Mouse (Mus musculus): ENCODE data around the gene Arhgap28.

Arhgap28 gene

GRCm38 (mm10) chr17:67935556-67935955 lies 68.4 kb downstream of the Arhgap28 start:
- DNase-seq (ENCODE audit: low spot score) = no peak

- DNase-seq (ENCODE audit: low spot score) = peak; percentile 19
Measured at GRCm38 (mm10) chr17:67931396-67931795, 72.5 kb downstream of the Arhgap28 start.

DNA sequence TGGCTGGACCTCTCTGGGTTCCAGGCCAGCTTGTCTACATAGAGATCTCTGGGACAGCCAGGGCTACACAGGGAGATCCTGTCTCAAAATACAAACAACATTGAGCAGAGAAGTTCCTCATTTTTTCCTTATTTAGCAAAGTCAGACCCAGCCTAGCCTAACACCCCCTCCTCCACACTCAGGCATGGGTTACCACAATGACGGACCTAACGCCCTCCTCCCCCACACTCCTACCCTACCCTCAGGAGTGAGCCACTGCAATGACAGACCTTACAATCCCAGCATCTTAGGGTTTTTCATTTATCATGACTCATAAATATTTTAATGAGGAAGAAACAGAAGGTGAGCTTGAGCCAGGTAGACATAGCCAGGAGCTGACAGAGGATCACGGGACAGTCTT lies 73.0 kb downstream of the Arhgap28 start:
- DNase-seq (ENCODE audit: low spot score) = no peak

DNA sequence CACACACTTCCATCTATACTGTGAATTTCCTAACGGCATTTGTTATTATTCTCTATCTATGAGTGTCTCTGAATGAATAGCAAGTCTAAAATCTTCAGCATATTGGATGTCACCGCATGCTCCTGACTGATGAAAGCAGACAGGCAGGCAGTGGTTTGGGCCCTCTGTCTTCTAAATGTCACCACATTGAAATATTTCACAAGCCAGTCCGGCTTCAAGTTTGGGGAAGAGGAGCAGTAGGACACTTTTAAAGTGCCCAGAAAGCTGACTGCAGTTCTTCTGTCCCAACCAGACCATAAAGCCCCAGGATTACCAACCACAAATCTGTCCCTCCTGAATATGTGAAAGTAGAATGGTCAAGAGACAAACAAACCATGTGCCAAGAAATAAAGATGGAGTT lies 73.5 kb downstream of the Arhgap28 start:
- no peak for DNase-seq (ENCODE audit: low spot score)

GRCm38 (mm10) chr17:67928280-67928679 lies 75.6 kb downstream of the Arhgap28 start:
- no peak for DNase-seq (ENCODE audit: low spot score)

DNA sequence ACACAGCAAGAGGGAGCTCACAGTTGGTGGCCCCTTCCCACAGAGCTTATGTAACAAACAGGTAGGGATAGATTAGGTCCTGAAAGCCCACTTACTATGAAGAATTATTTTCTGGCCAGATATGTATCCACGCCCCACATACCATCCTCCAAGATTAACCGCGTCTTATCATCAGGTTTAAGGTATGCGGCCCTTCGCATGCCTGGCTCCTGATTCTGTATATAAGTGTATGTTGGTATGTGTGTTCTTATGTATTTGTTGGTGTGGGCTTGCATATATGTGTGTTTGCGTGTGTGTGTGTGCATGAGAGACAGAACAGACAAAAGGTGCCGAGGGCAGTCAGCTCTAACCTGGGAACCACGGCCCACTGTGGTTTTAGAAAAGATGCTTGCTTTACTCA lies 76.1 kb downstream of the Arhgap28 start:
- DNase-seq (ENCODE audit: low spot score) = no peak

DNA sequence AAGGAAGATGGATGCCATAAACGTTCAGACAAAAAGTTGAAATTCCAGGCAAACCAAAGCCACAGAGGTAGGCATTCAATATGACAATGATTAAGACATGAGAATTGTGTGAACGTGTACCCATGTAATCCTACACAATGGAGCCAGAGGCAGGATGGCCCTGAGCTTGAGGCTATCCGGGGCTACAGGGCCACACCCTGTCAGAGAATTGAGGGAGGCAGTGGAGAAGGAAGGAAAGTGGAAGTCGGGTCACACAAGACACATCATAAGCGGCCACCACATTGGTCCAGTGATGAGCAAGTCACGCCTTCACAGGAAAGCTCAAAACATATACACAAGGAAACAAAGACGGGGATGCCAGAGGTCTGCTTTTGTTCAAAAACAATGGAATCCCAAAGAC lies 84.0 kb downstream of the Arhgap28 start:
- DNase-seq (ENCODE audit: low spot score) = no peak

DNA sequence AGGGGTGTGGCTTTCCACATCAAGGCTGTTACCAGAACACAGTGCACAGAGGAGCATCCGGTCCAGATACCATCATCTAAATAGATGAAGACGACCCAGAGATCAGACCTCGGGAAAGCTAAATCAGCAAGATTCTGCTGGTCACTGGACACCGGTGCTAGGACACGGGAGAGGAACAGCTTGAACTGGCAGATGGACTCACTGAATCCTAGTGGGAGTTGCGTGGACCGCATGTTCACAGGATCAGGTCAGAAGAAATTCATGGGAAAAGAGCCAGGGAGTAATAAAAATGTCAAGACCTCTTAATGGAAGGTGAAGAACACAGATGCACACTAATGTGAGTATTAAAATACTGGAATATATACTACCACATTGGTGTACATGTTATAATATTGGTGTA lies 85.7 kb downstream of the Arhgap28 start:
- no peak for DNase-seq (ENCODE audit: low spot score)

- DNase-seq (ENCODE audit: low spot score) = no peak
Measured at GRCm38 (mm10) chr17:67916901-67917300, 87.0 kb downstream of the Arhgap28 start.

DNA sequence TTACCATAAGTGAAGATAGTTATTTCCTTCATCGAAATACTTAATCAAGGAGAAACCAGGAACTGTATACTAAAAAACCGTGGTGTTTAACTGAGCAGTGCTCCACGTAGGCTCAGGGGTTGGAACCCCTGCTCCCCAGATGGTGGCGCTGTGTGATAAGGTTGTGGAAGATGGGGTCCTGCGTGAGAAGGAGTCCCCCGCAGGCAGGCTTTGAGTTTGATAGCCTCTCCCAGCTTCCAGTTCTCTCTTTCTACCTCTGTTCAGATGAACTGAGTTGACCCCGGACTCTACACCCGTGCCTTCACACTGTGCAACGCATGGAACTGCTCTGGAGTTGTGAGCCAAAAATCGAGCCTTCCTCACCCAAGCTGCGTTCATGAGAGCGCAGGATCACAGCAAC lies 91.3 kb downstream of the Arhgap28 start:
- DNase-seq (ENCODE audit: low spot score) = peak; percentile 22

- DNase-seq (ENCODE audit: low spot score) = no peak
Measured at GRCm38 (mm10) chr17:67912051-67912450, 91.9 kb downstream of the Arhgap28 start.

- no peak for DNase-seq (ENCODE audit: low spot score)
Measured at GRCm38 (mm10) chr17:67908537-67908936, 95.4 kb downstream of the Arhgap28 start.

- no peak for DNase-seq (ENCODE audit: low spot score)
Measured at GRCm38 (mm10) chr17:67908137-67908536, 95.8 kb downstream of the Arhgap28 start.

DNA sequence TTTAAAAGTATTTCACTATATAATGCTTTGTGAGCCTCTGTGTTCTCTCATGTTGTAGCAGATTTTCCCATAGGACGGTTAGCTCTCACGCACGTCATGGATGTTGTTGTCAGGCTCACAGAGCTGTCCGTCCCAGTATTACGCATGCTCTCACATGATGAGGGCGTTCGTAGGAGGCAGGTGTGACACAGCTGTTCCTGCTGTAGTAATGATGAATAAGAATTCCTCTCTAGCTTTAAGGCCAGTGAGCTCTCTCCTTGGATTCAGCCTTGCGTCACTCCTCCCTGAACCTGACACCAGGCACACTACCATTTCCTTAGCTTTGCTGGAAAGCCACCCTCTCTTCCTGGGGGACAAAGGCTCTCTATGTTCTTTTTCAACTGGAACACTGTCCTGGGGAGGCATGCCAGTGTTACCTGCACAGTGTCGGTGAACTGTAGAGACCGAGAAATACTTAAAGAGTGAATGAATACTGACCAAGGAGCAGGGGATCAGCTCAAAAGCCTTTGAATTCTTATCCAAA lies 96.3 kb downstream of the Arhgap28 start:
- no peak for DNase-seq (ENCODE audit: low spot score)

- no peak for DNase-seq (ENCODE audit: low spot score)
Measured at GRCm38 (mm10) chr17:67906236-67906635, 97.7 kb downstream of the Arhgap28 start.

- DNase-seq (ENCODE audit: low spot score) = no peak
Measured at GRCm38 (mm10) chr17:67904315-67904944, 99.5 kb downstream of the Arhgap28 start.

DNA sequence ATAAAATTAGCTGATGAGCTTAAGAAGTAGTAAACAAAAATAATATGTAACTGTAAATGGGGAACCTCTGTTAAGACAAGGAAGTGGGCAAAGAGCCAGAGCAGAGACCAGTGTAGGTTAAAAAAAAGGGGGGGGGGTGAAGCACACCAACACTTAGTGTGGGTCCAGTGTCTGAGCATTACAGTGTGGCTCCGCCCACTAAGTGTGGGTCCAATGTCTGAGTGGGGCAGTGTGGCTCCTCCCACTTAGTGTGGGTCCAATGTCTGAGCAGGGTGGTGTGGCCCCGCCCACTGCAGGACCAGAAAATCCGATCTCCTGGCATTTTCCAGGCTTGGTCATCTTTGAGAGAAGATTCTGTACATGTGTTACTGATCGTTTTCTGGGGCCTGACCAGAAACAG lies 101.1 kb downstream of the Arhgap28 start:
- no peak for DNase-seq (ENCODE audit: low spot score)

DNA sequence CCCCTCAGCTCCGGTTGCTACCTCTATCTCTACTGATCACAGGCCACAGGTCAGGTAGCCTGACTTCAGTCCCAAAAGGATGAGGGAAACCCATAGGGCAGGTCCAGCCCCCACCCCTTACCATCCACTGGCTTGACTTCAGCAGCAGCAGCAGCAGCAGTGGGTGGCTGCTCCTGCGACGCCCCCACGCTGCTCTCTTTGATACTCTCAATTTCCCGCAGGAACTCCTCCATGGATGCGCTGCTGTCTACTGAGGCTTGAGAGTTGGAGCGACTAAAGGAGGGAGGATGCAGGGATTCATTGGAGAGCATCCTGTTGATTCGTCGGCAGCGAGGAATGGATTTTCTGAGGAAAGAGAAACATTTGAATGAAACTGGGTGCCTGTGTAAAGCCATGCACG lies 102.8 kb downstream of the Arhgap28 start:
- no peak for DNase-seq (ENCODE audit: low spot score)

DNA sequence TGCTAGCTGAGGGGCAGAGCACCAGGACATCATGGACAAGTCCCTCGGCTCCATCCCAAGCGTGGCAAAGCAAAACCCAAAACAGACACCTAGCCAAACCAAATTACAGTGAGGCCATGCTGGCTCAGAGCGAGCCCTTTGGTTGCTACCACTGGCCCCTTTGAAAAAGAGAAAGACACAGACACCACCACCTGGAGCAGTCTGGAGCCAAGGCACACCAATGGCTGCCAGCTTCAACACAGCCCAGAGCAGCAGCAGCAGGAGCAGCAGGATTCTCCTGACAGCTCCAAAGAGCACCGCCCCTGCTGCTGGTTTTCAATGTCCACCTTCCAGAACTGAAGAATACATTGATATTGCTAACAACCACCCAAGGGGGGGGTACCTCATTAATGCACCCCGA lies 104.5 kb downstream of the Arhgap28 start:
- DNase-seq (ENCODE audit: low spot score) = no peak

GRCm38 (mm10) chr17:67896413-67896812 lies 107.5 kb downstream of the Arhgap28 start:
- DNase-seq (ENCODE audit: low spot score) = no peak

- no peak for DNase-seq (ENCODE audit: low spot score)
Measured at GRCm38 (mm10) chr17:67889481-67890325, 114.2 kb downstream of the Arhgap28 start.

DNA sequence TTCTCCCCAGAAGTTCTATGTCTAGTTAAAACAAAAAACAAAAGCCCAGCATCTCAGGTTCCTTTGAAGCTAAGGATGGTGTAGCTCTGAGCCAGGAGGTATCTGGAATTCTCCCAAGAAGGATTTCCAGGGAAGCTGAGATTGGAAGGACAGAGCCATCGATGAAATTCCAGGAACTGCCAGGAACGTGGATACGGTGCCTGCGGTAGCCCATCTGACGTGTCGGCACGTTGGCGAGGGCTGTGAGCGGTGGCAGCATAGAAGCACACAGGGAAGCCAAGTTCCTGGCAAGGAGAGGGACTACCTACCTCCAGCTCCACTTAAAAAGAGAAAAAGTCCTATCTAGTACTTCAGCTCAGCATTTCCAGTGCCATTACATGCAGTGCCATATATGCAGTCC lies 115.8 kb downstream of the Arhgap28 start:
- DNase-seq (ENCODE audit: low spot score) = no peak

- no peak for DNase-seq (ENCODE audit: low spot score)
Measured at GRCm38 (mm10) chr17:67886326-67886725, 117.6 kb downstream of the Arhgap28 start.
